Mouse (Mus musculus) testis, adult 2 months (tissue): ENCODE data around the gene Tmem178b.

Experiments
- CTCF ChIP-seq: fragments of 200-500 bp; IDR thresholded peaks from 2 replicates; pipeline ENCODE4 v1.5.1; 2012; ENCODE audit warnings: low read depth, mild to moderate bottlenecking, inconsistent platforms, low read length, moderate library complexity; ENCODE audit not compliant: control insufficient read depth, insufficient read depth, insufficient replicate concordance
- POLR2A ChIP-seq: fragments of 200-500 bp; IDR thresholded peaks from 2 replicates; pipeline ENCODE4 v1.6.1; 2012; ENCODE audit warnings: low read depth, mild to moderate bottlenecking, inconsistent platforms, low read length, moderate library complexity; ENCODE audit not compliant: control insufficient read depth

DNA sequence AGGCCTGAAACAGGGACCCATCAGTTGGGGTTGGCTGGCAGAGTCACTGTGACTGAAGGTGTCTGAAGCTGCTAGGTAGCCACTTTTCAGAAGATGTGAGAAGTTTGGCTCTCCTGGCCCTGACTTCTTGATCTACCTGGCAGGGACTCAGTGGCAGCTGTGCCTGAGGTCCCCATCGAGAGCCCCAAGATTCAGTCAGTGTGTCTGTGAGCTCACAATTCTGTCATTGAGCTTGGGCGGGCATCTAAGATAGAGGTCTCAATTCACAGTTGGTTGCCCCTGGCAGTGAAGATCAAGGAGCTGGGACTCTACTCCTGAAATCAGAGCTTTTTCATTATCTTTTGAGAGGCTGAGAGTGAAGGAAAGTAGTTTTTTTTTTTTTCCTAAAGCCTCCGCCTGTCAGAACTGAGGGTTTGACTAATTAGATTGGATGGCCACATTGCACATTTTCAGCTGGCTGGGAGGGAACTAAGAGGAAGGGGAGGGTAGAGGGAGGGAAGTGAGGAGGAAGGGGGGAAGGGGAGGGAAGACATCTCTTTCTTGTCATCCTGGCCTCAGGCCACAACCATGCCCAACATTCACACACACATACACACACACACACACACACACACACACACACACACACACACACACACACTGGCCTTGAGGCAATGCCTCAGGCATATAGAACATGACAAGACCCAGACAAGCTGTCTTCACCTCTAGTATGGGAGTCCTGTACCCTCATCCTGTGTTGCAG, 135.3 kb downstream of the Tmem178b start:
- TF ChIP-seq POLR2A = no peak
- no peak for TF ChIP-seq CTCF
